Mouse (Mus musculus) midbrain, embryonic 14.5 days (tissue): ENCODE measurements at regions not wholly inside any gene's neighbourhood (a gene's known extent, or its start where the extent isn't known, plus 50 kb on each side); places are given as distances from the start of the nearest gene placed in this dataset.
A peak's percentile ranks its signal among the peaks of the same experiment; 100 is the strongest.

Experiments used
- ATAC-seq: fragments of 200-750 bp; cut with Nextera tagmentation; 2 replicates; pipeline ENCODE4 v1.8.0; 2017; ENCODE audit warnings: moderate number of reproducible peaks, moderate library complexity; ENCODE audit not compliant: low FRiP score, low TSS enrichment
- DNase-seq: peaks from one replicate; pipeline ENCODE4 v3.0.0-alpha.2; 2015
- H3K27ac ChIP-seq: fragments of 300-500 bp; sonication (generic); replicated peaks from 2 replicates; pipeline ENCODE4 v1.5.1; 2014; ENCODE audit warnings: mild to moderate bottlenecking, low read depth, low read length, moderate library complexity
- H3K27me3 ChIP-seq: fragments of 300-500 bp; sonication (generic); 2 replicates; pipeline ENCODE4 v1.6.1; 2014; ENCODE audit warnings: low read length, control low read depth, mixed read lengths; ENCODE audit not compliant: control insufficient read depth, insufficient read depth
- H3K36me3 ChIP-seq: fragments of 300-500 bp; sonication (generic); 2 replicates; pipeline ENCODE4 v1.6.1; 2014; ENCODE audit warnings: low read length, control low read depth; ENCODE audit not compliant: control insufficient read depth, insufficient read depth
- H3K4me1 ChIP-seq: fragments of 300-500 bp; sonication (generic); 2 replicates; pipeline ENCODE4 v1.6.1; 2014; ENCODE audit warnings: mild to moderate bottlenecking, antibody characterized with exemption, low read length, control low read depth; ENCODE audit not compliant: control insufficient read depth, insufficient read depth
- H3K4me2 ChIP-seq: fragments of 300-500 bp; sonication (generic); 2 replicates; pipeline ENCODE4 v1.6.1; 2014; ENCODE audit warnings: mild to moderate bottlenecking, low read length, moderate library complexity
- H3K4me3 ChIP-seq: fragments of 300-500 bp; sonication (generic); replicated peaks from 2 replicates; pipeline ENCODE4 v1.5.1; 2014; ENCODE audit warnings: low read depth, low read length
- H3K9ac ChIP-seq: fragments of 300-500 bp; sonication (generic); replicated peaks from 2 replicates; pipeline ENCODE4 v1.6.1; 2014; ENCODE audit warnings: mild to moderate bottlenecking, low read length, moderate library complexity
- H3K9me3 ChIP-seq: fragments of 300-500 bp; sonication (generic); 2 replicates; pipeline ENCODE4 v1.6.1; 2016; ENCODE audit warnings: low read length, control low read depth, mixed read lengths; ENCODE audit not compliant: control insufficient read depth
- WGBS: fragments of 180-500 bp; shearing (Covaris S2); extraction: QIAGEN DNeasy Blood & Tissue Kit; methylation state at CpG from one replicate; pipeline ENCODE4 v1.1.7; 2014; 5-methylcytosine and 5-hydroxymethylcytosine counted together

GRCm38 (mm10) chr8:76618721-76619120, 280.5 kb upstream of the Nr3c2 start:
- DNase-seq (no peak), ATAC-seq (no peak)
- no peak overlapping the region for H3K4me3 ChIP-seq
- no peaks in the 10 kb centered on the region for H3K36me3 ChIP-seq
- H3K9me3 ChIP-seq: no peaks in the 10 kb centered on the region
- no peak overlapping the region for H3K9ac ChIP-seq
- 90% methylated on average over 2 of the region's 2 CpGs for WGBS
- no peak overlapping the region for H3K27ac ChIP-seq
- H3K4me1 ChIP-seq: no peaks in the 10 kb centered on the region
- no peak overlapping the region for H3K4me2 ChIP-seq
- H3K27me3 ChIP-seq: no peaks in the 10 kb centered on the region

DNA sequence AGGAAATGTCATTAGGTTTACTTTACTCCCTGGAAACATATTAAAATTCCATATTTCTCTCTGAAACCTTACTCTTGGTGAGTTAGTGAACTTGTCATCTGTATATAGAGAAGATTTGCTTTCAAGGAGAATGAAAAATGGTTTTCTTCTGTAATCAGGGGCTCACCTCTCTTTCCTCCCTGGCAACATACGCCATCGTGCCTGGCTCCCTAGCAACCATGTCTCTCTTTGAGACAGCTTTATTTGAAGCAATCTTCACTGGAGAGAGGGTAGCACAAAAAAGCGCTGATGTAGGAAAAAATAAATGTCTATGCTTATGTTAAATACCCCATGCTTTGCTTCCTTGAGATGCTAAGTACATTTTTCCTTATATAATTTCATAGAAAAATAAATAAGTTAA, 278.4 kb upstream of the Nr3c2 start:
- H3K4me1 ChIP-seq: no peaks in the 10 kb centered on the region
- no peaks in the 10 kb centered on the region for H3K9me3 ChIP-seq
- no peaks in the 10 kb centered on the region for H3K36me3 ChIP-seq
- no peak for ATAC-seq
- no peak overlapping the region for H3K4me3 ChIP-seq
- H3K4me2 ChIP-seq: no peak overlapping the region
- WGBS: 55% methylated on average over 3 of the region's 3 CpGs
- no peak overlapping the region for H3K9ac ChIP-seq
- peak; percentile 31 for DNase-seq
- no peak overlapping the region for H3K27ac ChIP-seq
- H3K27me3 ChIP-seq: no peaks in the 10 kb centered on the region

DNA sequence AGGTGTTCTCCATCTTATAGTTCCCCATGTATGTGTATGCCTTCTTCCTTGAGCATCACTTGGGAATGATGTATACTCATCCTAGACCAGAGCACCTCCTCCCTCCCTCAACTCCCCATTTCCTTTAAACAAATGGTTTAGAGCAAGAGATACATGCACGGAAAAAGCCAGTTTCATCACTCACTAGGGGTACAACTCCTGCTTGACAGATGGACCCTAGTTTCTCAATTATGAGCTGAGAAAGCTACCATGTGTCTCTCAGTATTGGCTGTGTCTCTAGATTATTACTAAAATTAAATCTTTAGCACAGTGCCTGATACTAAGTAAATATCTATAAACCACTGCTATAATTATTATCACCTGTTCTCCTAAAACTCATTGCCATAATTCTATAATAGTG, 266.2 kb upstream of the Nr3c2 start:
- Histone ChIP-seq H3K4me2 (no peak overlapping the region), H3K9me3 (no peaks in the 10 kb centered on the region), H3K27me3 (no peaks in the 10 kb centered on the region), H3K27ac (no peak overlapping the region), H3K9ac (no peak overlapping the region), H3K4me1 (no peaks in the 10 kb centered on the region), H3K4me3 (no peak overlapping the region), H3K36me3 (no peaks in the 10 kb centered on the region)
- ATAC-seq (no peak), DNase-seq (no peak)
- 78% methylated on average over 1 of the region's 1 CpGs for WGBS
